Mouse (Mus musculus) stomach, postnatal 0 days (tissue): ENCODE measurements around the gene Pola2.

Experiments used
- CTCF ChIP-seq: IDR thresholded peaks from 2 replicates; pipeline ENCODE4 v1.5.1; 2016; ENCODE audit warnings: antibody characterized with exemption, low read depth, mild to moderate bottlenecking, moderate library complexity
- EP300 ChIP-seq: optimal IDR thresholded peaks from 2 replicates; pipeline ENCODE3; 2016; ENCODE audit warnings: antibody characterized with exemption

DNA sequence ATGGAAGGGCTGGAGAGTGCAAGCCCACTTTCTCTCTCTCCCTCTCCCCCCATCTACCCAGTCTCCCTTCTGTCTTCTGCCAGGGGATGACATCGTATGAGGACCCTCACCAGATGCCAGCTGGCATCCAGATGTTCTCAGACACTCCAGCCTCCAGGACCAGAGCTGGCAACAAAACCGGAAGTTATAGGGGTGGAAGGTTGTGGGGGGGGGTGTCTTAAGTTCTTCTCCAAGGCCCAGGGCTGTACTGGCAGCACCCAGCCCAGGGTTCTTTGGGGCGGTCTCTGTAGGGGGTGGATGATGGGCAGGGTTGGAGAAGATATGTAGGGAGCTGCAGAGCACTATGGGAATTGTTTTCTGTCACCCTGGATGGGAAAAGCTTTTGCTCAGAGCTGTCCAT lies 35.5 kb downstream of the Pola2 start:
- no peak for TF ChIP-seq EP300
- no peak for TF ChIP-seq CTCF
